Mouse (Mus musculus) embryonic facial prominence, embryonic 13.5 days (tissue): ENCODE results near the gene Bsn. TPM values are rescaled to one million over a fixed set of nuclear protein-coding genes. Genes with fewer than 3 reads are reported as not detected.

ENCODE experiments used
- ATAC-seq: fragments of 200-750 bp; cut with Nextera tagmentation; 2 replicates; pipeline ENCODE4 v1.8.0; 2017; ENCODE audit warnings: low read depth; ENCODE audit not compliant: insufficient number of reproducible peaks, insufficient read depth, low FRiP score, low TSS enrichment
- H3K27ac ChIP-seq: fragments of 300-500 bp; sonication (generic); 2 replicates; pipeline ENCODE4 v1.5.1; 2015; ENCODE audit warnings: moderate library complexity, mild to moderate bottlenecking, inconsistent platforms
- H3K27me3 ChIP-seq: fragments of 300-500 bp; sonication (generic); 2 replicates; pipeline ENCODE4 v1.6.1; 2015; ENCODE audit warnings: mild to moderate bottlenecking, inconsistent platforms
- H3K36me3 ChIP-seq: fragments of 300-500 bp; sonication (generic); 2 replicates; pipeline ENCODE4 v1.6.1; 2015; ENCODE audit warnings: mild to moderate bottlenecking, inconsistent platforms
- H3K4me1 ChIP-seq: fragments of 300-500 bp; sonication (generic); 2 replicates; pipeline ENCODE4 v1.6.1; 2015; ENCODE audit warnings: inconsistent platforms
- H3K4me2 ChIP-seq: fragments of 300-500 bp; sonication (generic); 2 replicates; pipeline ENCODE4 v1.6.1; 2015; ENCODE audit warnings: moderate library complexity, mild to moderate bottlenecking, inconsistent platforms
- H3K4me3 ChIP-seq: fragments of 300-500 bp; sonication (generic); 2 replicates; pipeline ENCODE4 v1.5.1; 2015; ENCODE audit warnings: mild to moderate bottlenecking, inconsistent platforms
- H3K9ac ChIP-seq: fragments of 300-500 bp; sonication (generic); 2 replicates; pipeline ENCODE4 v1.6.1; 2015; ENCODE audit warnings: mild to moderate bottlenecking, inconsistent platforms
- H3K9me3 ChIP-seq: fragments of 300-500 bp; sonication (generic); 2 replicates; pipeline ENCODE4 v1.6.1; 2016; ENCODE audit warnings: inconsistent platforms
- WGBS: fragments of 180-500 bp; shearing (Covaris S2); methylation state at CpG from one replicate; pipeline ENCODE4 v1.1.7; 2015; ENCODE audit warnings: mixed read lengths; 5-methylcytosine and 5-hydroxymethylcytosine counted together
- polyA plus RNA-seq: library from polyadenylated mRNA; unstranded; fragments of >200 nt; fragmentation: Nextera tagmentation; extraction: Ambion mirVana; gene quantifications from 2 replicates; pipeline ENCODE4 v1.2.1, GENCODE M21; 2015

The Bsn gene
- polyA plus RNA-seq, 1 experiment from 2014 or later = 0.63 TPM

DNA sequence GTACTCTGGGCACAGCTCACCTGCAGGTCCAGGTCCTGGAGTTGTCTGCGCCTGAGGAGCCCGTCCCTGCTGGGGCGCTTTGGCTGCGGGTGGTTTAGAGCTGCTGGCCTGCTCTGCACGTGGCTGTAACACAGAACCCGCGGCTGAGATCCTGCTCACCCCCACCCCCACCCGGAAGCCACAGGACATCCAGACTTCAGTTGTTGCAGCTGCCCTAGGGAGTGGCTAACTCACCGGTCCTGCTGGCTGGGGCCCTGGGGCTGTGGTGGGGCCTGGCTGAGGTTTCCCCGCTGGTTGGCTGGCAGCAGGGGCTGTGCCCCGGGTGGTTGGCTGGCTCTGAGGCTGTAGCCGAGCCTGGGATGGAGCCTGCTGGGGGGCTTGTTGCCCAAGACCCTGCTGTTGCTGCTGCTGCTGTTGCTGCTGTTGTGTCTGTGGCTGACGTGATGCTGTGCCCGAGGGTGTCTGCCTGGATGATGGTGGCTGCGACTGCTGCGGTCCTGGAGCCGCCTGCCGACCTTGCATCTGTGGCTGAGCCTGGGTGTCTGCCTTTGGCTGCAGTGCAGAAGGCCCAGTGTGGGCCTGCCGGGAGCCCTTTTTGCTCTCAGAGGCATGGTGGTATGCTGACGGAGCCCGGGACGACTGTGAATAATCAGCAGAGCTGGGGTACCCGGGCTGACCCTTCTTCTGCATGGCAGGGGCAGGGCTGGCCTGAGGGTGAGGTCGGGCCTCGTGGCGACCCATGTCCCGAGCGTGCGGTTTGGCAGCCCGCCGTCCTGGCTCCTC, 85.2 kb downstream of the Bsn start:
- Histone ChIP-seq H3K36me3 (no peaks in the 10 kb centered on the region), H3K4me3 (peak overlapping the region; percentile 17), H3K27me3 (peaks cover 7% of the 10 kb centered on the region), H3K4me1 (peaks cover 22% of the 10 kb centered on the region), H3K9me3 (no peaks in the 10 kb centered on the region), H3K4me2 (peak overlapping the region; percentile 48), H3K9ac (peak overlapping the region; percentile 61), H3K27ac (peak overlapping the region; percentile 33; the same call in 1 of the 2 replicates)
- WGBS = 27% methylated on average over 31 of the region's 31 CpGs
- ATAC-seq = peak; percentile 49; the same call in 1 of the 2 replicates

DNA sequence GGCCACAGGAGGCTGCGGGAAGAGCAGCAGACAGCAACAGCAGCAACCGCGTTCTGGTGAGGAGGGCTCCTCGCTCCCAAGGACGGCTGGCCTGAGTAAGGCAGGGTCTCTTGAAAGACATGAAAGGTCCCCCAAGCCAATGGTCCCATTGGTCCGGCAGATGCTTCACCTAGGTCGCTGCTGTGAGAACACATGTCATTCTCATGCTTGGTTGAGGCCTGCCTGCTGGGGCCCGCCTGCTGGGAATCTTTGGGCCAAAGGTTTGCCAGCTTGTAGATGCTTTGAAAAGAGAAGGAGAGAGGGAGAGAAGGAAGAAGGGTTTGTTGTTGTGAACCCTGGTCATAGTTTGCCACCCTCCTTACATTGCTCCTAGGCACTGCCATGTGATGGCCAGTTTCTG, 90.6 kb downstream of the Bsn start:
- no peaks in the 10 kb centered on the region for H3K27me3 ChIP-seq
- H3K27ac ChIP-seq = no peak overlapping the region
- no peaks in the 10 kb centered on the region for H3K9me3 ChIP-seq
- WGBS = 79% methylated on average over 8 of the region's 8 CpGs
- no peaks in the 10 kb centered on the region for H3K36me3 ChIP-seq
- H3K9ac ChIP-seq = peak overlapping the region; percentile 23; the same call in 1 of the 2 replicates
- no peak overlapping the region for H3K4me2 ChIP-seq
- ATAC-seq = no peak
- H3K4me3 ChIP-seq = no peak overlapping the region
- H3K4me1 ChIP-seq = peaks cover 15% of the 10 kb centered on the region

DNA sequence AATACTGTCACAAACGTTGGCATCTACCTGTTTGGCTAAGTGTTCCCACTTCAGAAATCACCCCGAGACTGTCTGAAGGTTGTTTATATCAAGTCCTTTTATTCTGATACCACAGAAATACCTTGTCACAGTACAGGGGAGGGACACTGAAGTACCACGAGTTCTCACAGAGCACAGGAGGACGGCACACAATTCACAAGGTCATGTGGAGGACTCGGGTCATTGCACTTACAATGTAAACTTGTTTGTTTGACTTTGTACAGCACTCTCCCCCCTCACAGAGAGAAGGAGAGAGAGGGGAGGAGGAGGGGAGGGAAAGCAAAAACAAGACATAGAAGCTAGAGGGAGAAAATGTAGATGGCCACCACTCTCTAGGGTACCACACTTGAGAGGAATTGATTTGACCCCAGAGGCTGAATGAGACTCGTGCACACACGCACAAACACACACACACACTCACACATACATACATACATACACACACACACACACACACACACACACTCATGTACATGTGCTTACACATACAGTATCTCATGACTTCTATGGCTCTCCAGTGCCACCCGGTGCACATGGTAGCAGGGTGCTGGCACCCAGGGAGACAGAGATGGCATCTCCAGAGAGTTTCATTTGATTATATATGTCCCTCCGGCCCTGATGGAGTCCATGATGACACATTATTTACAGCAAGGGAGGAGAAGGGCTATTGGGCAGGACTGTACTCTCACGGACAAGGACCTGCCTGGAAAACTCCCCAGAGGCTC, 94.1 kb downstream of the Bsn start:
- no peak overlapping the region for H3K9ac ChIP-seq
- WGBS = 62% methylated on average over 10 of the region's 10 CpGs
- H3K4me3 ChIP-seq = no peak overlapping the region
- H3K36me3 ChIP-seq = peaks cover 18% of the 10 kb centered on the region
- no peak for ATAC-seq
- no peaks in the 10 kb centered on the region for H3K9me3 ChIP-seq
- H3K4me2 ChIP-seq = peak overlapping the region; percentile 96
- no peaks in the 10 kb centered on the region for H3K27me3 ChIP-seq
- peaks cover 19% of the 10 kb centered on the region for H3K4me1 ChIP-seq
- H3K27ac ChIP-seq = no peak overlapping the region

DNA sequence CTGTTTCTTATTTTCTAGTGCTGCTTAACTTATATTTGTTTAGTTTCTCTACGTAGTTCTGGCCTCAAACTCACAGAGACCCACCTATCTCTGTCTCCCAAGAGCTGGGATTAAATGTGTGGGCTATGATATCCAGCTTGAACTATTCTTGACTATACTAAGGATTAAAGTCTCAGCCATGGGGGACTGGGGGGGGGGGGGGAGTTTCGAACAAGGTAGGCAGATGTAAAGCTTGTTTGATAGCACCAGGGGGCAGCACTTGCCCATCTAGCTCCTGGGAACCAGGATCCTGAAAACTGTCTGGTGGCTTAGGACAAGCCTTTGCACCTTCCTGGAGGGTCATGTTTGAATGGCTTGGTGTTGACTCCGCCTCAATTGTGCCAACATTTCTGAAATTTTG, 94.7 kb downstream of the Bsn start:
- ATAC-seq = no peak
- H3K9ac ChIP-seq = peak overlapping the region; percentile 77
- peak overlapping the region; percentile 96 for H3K4me2 ChIP-seq
- H3K4me1 ChIP-seq = peaks cover 19% of the 10 kb centered on the region
- 8% methylated on average over 3 of the region's 3 CpGs for WGBS
- peaks cover 24% of the 10 kb centered on the region for H3K36me3 ChIP-seq
- no peaks in the 10 kb centered on the region for H3K27me3 ChIP-seq
- no peaks in the 10 kb centered on the region for H3K9me3 ChIP-seq
- peak overlapping the region; percentile 65 for H3K4me3 ChIP-seq
- H3K27ac ChIP-seq = no peak overlapping the region

DNA sequence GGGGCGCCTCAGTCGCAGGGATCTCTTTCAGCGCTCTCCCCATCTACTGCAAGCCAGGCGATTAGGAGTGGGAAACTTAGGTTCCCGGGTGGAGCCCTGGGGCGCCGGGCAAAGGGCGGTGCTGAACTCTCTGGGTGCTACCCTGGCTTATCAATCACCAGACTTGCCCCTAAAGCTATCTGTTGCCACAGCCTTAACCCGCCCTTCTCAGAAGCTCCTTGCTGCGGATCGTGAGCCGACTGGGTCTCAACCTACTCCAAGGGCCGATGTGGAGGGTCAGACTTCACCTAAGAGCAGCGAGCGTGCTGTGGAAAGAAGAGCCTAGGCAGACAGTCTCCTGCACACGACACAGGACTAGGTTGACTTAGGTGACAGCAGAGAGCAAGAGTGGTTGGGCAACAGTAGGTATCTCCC, 95.2 kb downstream of the Bsn start:
- Histone ChIP-seq H3K9ac (peak overlapping the region; percentile 77), H3K27ac (peak overlapping the region; percentile 84), H3K4me2 (peak overlapping the region; percentile 96), H3K27me3 (no peaks in the 10 kb centered on the region), H3K9me3 (no peaks in the 10 kb centered on the region), H3K4me3 (peak overlapping the region; percentile 65), H3K36me3 (peaks cover 29% of the 10 kb centered on the region), H3K4me1 (peaks cover 19% of the 10 kb centered on the region)
- peak; percentile 18; the same call in 1 of the 2 replicates for ATAC-seq
- under 1% methylated on average over 16 of the region's 16 CpGs for WGBS

DNA sequence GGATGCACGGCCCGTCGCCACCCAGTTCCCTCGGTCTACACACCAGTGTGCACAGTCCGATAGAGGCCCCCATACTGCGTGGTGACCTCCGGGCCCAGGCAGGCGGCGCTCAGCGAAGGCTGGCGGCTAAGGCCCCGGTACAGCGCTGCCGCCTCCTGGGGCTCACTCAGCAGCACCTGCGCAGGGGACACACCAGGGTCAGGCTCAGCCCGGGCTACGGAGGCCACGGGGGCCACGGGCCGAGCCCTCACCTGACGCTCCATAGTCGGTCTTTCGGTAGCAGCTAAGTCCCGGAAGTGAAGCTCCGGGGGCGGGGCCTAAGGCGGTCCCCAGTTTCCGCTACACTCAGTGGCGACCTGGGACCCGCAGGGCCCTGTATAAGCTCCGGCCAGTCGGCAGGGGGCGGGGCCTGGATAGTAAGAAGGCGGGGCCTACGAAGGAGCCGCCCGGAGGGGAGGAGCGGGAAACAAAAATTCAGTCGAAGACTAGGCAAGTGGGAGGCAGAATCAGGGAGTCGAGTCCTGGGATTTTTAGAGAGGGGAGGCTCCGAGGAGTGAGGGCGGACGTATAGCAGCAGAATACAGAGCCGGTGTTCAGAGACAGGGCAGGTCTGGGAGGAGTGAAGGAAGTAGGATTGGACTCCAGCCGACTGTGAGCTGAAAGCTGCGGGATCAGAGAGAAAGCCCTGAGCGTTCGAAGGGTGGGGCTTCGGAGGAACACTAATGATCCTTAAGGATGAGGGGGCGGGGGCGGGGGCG, 95.8 kb downstream of the Bsn start, which contains the start of gene Apeh:
Gene Apeh (minus strand): TSS at position 423 of the 758 bp plus-strand sequence.
- Histone ChIP-seq H3K9ac (peak within 1 kb of the TSS; percentile 77), H3K36me3 (peaks cover 35% of the 10 kb centered on the region), H3K9me3 (no peaks in the 10 kb centered on the region), H3K4me1 (peaks cover 19% of the 10 kb centered on the region), H3K27me3 (no peaks in the 10 kb centered on the region), H3K27ac (peak within 1 kb of the TSS; percentile 84), H3K4me2 (peak within 1 kb of the TSS; percentile 96), H3K4me3 (peak within 1 kb of the TSS; percentile 65)
- under 1% methylated on average over 51 of the region's 52 CpGs for WGBS
- peak; percentile 83 for ATAC-seq

DNA sequence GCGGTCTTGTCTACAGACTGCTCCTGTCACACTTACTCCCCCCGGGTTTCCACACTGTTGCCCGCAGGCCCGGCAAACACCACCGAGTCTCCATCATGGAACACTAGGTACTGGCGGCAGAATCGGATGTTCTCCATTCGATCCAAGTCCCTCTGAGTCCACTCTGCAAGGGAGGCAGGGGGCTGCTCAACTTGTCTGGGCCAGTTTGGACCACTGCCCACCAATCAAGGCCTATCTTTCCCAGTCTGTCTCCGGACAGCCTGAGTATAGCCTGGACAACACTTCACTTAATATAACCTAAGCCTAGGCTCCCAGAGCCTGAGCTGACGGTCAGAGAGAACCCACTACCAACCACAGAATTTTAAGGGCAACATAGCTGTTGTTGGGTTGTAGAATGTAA, 96.6 kb downstream of the Bsn start:
- H3K36me3 ChIP-seq = peaks cover 43% of the 10 kb centered on the region
- H3K4me3 ChIP-seq = peak overlapping the region; percentile 65
- peaks cover 19% of the 10 kb centered on the region; the same call in 1 of the 2 replicates for H3K4me1 ChIP-seq
- peak overlapping the region; percentile 84; the same call in 1 of the 2 replicates for H3K27ac ChIP-seq
- no peaks in the 10 kb centered on the region for H3K27me3 ChIP-seq
- peak overlapping the region; percentile 96 for H3K4me2 ChIP-seq
- no peak for ATAC-seq
- H3K9me3 ChIP-seq = no peaks in the 10 kb centered on the region
- H3K9ac ChIP-seq = peak overlapping the region; percentile 77
- 71% methylated on average over 10 of the region's 10 CpGs for WGBS

DNA sequence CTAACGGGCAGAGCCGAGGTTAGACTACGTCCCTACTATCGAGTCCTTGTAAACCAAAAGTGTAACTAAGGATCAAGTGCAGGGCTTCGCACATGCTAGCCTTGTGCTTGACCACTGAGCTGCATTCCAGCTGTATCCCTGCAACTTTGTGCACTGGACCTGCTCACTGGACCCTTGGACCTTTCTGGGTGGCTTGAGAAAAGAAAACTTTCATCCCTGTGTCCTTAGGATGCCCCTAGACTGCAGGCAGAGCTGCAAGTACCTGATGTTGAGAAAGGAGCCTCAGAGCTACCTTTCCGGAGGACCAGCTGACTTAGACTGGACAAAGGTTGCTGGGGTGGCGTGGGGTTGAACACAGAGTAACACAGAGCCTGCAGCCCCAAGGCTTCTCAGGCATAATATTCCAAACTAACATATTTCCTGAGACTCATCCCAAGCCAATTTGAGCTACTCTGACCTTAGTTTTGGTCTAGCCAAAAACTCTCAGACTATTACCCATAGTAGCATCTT, 99.5 kb downstream of the Bsn start:
- Histone ChIP-seq H3K36me3 (peaks cover 72% of the 10 kb centered on the region), H3K4me3 (no peak overlapping the region), H3K4me1 (peaks cover 15% of the 10 kb centered on the region; the same call in 1 of the 2 replicates), H3K9me3 (no peaks in the 10 kb centered on the region), H3K27me3 (no peaks in the 10 kb centered on the region), H3K9ac (no peak overlapping the region), H3K27ac (no peak overlapping the region), H3K4me2 (no peak overlapping the region)
- WGBS = 93% methylated on average over 7 of the region's 7 CpGs
- no peak for ATAC-seq

DNA sequence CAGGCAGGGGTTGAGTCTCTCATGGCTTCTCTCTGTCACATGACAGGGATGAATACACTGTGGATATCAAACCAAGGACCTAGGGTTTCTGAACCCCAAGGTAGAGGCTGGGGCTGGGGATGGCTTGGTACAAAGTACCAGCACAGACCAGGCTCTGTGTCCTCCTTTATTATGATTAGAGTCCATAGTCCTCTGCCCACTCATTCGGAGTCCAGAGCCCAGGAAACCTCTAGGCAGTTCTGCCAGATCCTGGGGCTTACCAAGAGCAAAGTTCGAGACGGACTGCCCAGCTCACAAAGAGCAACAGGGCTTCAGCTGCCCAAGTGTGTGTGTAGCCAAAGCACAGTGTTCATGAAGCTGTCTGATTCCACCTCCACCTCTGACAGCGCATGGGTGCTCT, 104.9 kb downstream of the Bsn start:
- WGBS = 94% methylated on average over 4 of the region's 4 CpGs
- H3K4me2 ChIP-seq = no peak overlapping the region
- H3K9ac ChIP-seq = no peak overlapping the region
- H3K9me3 ChIP-seq = no peaks in the 10 kb centered on the region
- H3K4me1 ChIP-seq = peaks cover 7% of the 10 kb centered on the region
- ATAC-seq = no peak
- H3K27me3 ChIP-seq = peaks cover 42% of the 10 kb centered on the region
- H3K27ac ChIP-seq = no peak overlapping the region
- peaks cover 64% of the 10 kb centered on the region for H3K36me3 ChIP-seq
- H3K4me3 ChIP-seq = no peak overlapping the region

DNA sequence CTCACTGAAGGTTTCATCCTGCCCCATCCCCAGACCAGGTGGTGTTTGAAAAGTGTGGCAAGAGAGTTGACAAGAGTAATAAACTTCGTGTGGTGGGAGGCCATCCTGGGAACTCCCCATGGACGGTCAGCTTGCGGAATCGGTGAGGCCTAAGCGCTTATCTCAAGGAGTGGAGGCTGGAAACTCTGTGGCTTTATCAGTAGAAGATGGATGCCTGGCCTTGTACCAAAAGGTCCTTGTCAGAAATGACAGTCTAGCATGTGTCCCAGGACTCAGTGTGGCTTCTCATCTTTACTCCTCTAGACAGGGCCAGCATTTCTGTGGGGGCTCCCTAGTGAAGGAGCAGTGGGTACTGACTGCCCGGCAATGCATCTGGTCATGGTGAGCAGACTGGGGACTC, 106.6 kb downstream of the Bsn start:
- peaks cover 13% of the 10 kb centered on the region for H3K4me1 ChIP-seq
- no peak overlapping the region for H3K4me3 ChIP-seq
- H3K27me3 ChIP-seq = peaks cover 44% of the 10 kb centered on the region
- H3K36me3 ChIP-seq = peaks cover 47% of the 10 kb centered on the region
- no peak overlapping the region for H3K9ac ChIP-seq
- no peak overlapping the region for H3K27ac ChIP-seq
- WGBS = 87% methylated on average over 6 of the region's 6 CpGs
- no peaks in the 10 kb centered on the region for H3K9me3 ChIP-seq
- no peak for ATAC-seq
- no peak overlapping the region for H3K4me2 ChIP-seq

DNA sequence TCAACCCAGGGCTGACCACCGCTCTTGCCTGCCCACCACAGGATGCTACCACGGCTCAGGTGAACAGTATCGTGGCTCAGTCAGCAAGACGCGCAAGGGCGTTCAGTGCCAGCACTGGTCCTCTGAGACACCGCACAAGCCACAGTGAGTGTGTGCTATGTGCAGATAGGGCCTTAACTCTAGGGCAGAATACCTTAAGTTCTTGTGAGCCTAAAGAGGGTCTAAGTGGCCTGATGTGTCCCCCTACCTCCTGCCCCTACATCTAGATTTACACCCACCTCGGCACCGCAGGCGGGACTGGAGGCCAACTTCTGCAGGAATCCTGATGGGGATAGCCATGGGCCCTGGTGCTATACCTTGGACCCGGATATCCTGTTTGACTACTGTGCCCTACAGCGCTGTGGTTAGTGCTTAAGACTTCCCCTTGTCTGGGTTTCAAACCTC, 107.2 kb downstream of the Bsn start, which contains the start of gene Rnf123:
Gene Rnf123 (minus strand): TSS at position 359 of the 444 bp plus-strand sequence.
- peaks cover 42% of the 10 kb centered on the region for H3K36me3 ChIP-seq
- 28% methylated on average over 12 of the region's 12 CpGs for WGBS
- no peak within 1 kb of the TSS for H3K27ac ChIP-seq
- peak within 1 kb of the TSS; percentile 28 for H3K4me3 ChIP-seq
- no peaks in the 10 kb centered on the region for H3K9me3 ChIP-seq
- H3K9ac ChIP-seq = peak within 1 kb of the TSS; percentile 46
- H3K4me1 ChIP-seq = peaks cover 18% of the 10 kb centered on the region
- no peak for ATAC-seq
- H3K27me3 ChIP-seq = peaks cover 44% of the 10 kb centered on the region
- H3K4me2 ChIP-seq = peak within 1 kb of the TSS; percentile 54
